Mouse (Mus musculus) stomach, postnatal 0 days (tissue): Measurements from ENCODE around the gene Sema3g.

ENCODE experiments used
- CTCF ChIP-seq: IDR thresholded peaks from 2 replicates; pipeline ENCODE4 v1.5.1; 2016; ENCODE audit warnings: antibody characterized with exemption, low read depth, mild to moderate bottlenecking, moderate library complexity
- EP300 ChIP-seq: optimal IDR thresholded peaks from 2 replicates; pipeline ENCODE3; 2016; ENCODE audit warnings: antibody characterized with exemption

GRCm38 (mm10) chr14:31228234-31228633, 10.6 kb downstream of the Sema3g start:
- TF ChIP-seq CTCF (no peak), EP300 (no peak)
